Mouse (Mus musculus): ENCODE results near the gene Ang5. TPM values are rescaled to one million over a fixed set of nuclear protein-coding genes. Genes with fewer than 3 reads are reported as not detected.
A peak's percentile ranks its signal among the peaks of the same experiment; 100 is the strongest.
"Not testable (repeated sequence)": the region's sequence is repeated elsewhere in the genome, so short reads cannot be mapped to it uniquely, and the experiment has no call there.

Ang5 gene
- total RNA-seq, 1 experiment = not detected

GRCm38 (mm10) chr14:43955074-43955473, 1.8 kb upstream of the Ang5 start:
- H3K4me1 ChIP-seq (ENCODE audit: control insufficient read depth in 2 of 2, insufficient read depth in 2 of 2, low read length in 2 of 2, poor library complexity in 1 of 2); DNase-seq (ENCODE audit: low read depth, low spot score); H3K9ac ChIP-seq (ENCODE audit: insufficient read depth, low read depth, low read length, poor library complexity, severe bottlenecking); H3K4me3 ChIP-seq (ENCODE audit: insufficient read depth in 1 of 2, low read depth in 1 of 2, low read length in 2 of 2, poor library complexity in 1 of 2, severe bottlenecking in 1 of 2); in situ Hi-C loops (cut with MboI; ENCODE audit: low sequenced_read_pairs in 2 of 2, unreplicated experiment in 2 of 2); H3K27ac ChIP-seq (ENCODE audit: insufficient read depth, low read depth, low read length, poor library complexity, severe bottlenecking); H3K36me3 ChIP-seq (ENCODE audit: control insufficient read depth, insufficient read depth, low read length, poor library complexity, severe bottlenecking); H3K9me3 ChIP-seq (ENCODE audit: control insufficient read depth, insufficient read depth, low read depth, low read length): not testable (repeated sequence)

GRCm38 (mm10) chr14:43983454-43983853, 26.6 kb downstream of the Ang5 start:
- no peak overlapping the region for H3K27ac ChIP-seq (ENCODE audit: insufficient read depth, low read depth, low read length, poor library complexity, severe bottlenecking)
- no peaks in the 10 kb centered on the region for H3K36me3 ChIP-seq (ENCODE audit: control insufficient read depth, insufficient read depth, low read length, poor library complexity, severe bottlenecking)
- no peak overlapping the region for H3K4me3 ChIP-seq (ENCODE audit: insufficient read depth in 1 of 2, low read depth in 1 of 2, low read length in 2 of 2, poor library complexity in 1 of 2, severe bottlenecking in 1 of 2)
- TF ChIP-seq MAFK (IDR thresholded peaks at IDR 0.05; ENCODE audit: insufficient read depth, low read depth, low read length) (no peak), ZC3H11A (IDR thresholded peaks at IDR 0.05; ENCODE audit: borderline replicate concordance, low read depth, low read length) (no peak), CHD2 (IDR thresholded peaks at IDR 0.05; ENCODE audit: low read depth, low read length) (no peak), ZNF384 (IDR thresholded peaks at IDR 0.05; ENCODE audit: low read depth, low read length) (no peak), HCFC1 (IDR thresholded peaks at IDR 0.05; ENCODE audit: borderline replicate concordance, insufficient read depth, low read length) (no peak)
- H3K9ac ChIP-seq (ENCODE audit: insufficient read depth, low read depth, low read length, poor library complexity, severe bottlenecking) = no peak overlapping the region
- DNase-seq (ENCODE audit: low read depth, low spot score) = no peak
- no peaks in the 10 kb centered on the region for H3K9me3 ChIP-seq (ENCODE audit: control insufficient read depth, insufficient read depth, low read depth, low read length)
- in situ Hi-C loops (cut with MboI; ENCODE audit: low sequenced_read_pairs in 2 of 2, unreplicated experiment in 2 of 2) = no loop called here
- H3K4me1 ChIP-seq (ENCODE audit: control insufficient read depth in 2 of 2, insufficient read depth in 2 of 2, low read length in 2 of 2, poor library complexity in 1 of 2) = no peaks in the 10 kb centered on the region

- Histone ChIP-seq H3K4me3 (ENCODE audit: insufficient read depth in 1 of 2, low read depth in 1 of 2, low read length in 2 of 2, poor library complexity in 1 of 2, severe bottlenecking in 1 of 2) (no peak overlapping the region), H3K4me1 (ENCODE audit: control insufficient read depth in 2 of 2, insufficient read depth in 2 of 2, low read length in 2 of 2, poor library complexity in 1 of 2) (no peaks in the 10 kb centered on the region), H3K9ac (ENCODE audit: insufficient read depth, low read depth, low read length, poor library complexity, severe bottlenecking) (no peak overlapping the region), H3K9me3 (ENCODE audit: control insufficient read depth, insufficient read depth, low read depth, low read length) (no peaks in the 10 kb centered on the region), H3K36me3 (ENCODE audit: control insufficient read depth, insufficient read depth, low read length, poor library complexity, severe bottlenecking) (no peaks in the 10 kb centered on the region), H3K27ac (ENCODE audit: insufficient read depth, low read depth, low read length, poor library complexity, severe bottlenecking) (no peak overlapping the region)
- TF ChIP-seq CHD2 (IDR thresholded peaks at IDR 0.05; ENCODE audit: low read depth, low read length) = no peak
- TF ChIP-seq MAFK (IDR thresholded peaks at IDR 0.05; ENCODE audit: insufficient read depth, low read depth, low read length) = no peak
- no peak for TF ChIP-seq ZC3H11A (IDR thresholded peaks at IDR 0.05; ENCODE audit: borderline replicate concordance, low read depth, low read length)
- TF ChIP-seq HCFC1 (IDR thresholded peaks at IDR 0.05; ENCODE audit: borderline replicate concordance, insufficient read depth, low read length) = no peak
- no peak for TF ChIP-seq ZNF384 (IDR thresholded peaks at IDR 0.05; ENCODE audit: low read depth, low read length)
- peak; percentile 16 for DNase-seq (ENCODE audit: low read depth, low spot score)
- in situ Hi-C loops (cut with MboI; ENCODE audit: low sequenced_read_pairs in 2 of 2, unreplicated experiment in 2 of 2) = no loop called here
Measured at GRCm38 (mm10) chr14:43983897-43984296, 27.0 kb downstream of the Ang5 start.

- TF ChIP-seq MAFK (IDR thresholded peaks at IDR 0.05; ENCODE audit: insufficient read depth, low read depth, low read length) (no peak), CHD2 (IDR thresholded peaks at IDR 0.05; ENCODE audit: low read depth, low read length) (no peak), ZC3H11A (IDR thresholded peaks at IDR 0.05; ENCODE audit: borderline replicate concordance, low read depth, low read length) (no peak), ZNF384 (IDR thresholded peaks at IDR 0.05; ENCODE audit: low read depth, low read length) (no peak), HCFC1 (IDR thresholded peaks at IDR 0.05; ENCODE audit: borderline replicate concordance, insufficient read depth, low read length) (no peak)
- no peaks in the 10 kb centered on the region for H3K9me3 ChIP-seq (ENCODE audit: control insufficient read depth, insufficient read depth, low read depth, low read length)
- no peak for DNase-seq (ENCODE audit: low read depth, low spot score)
- H3K9ac ChIP-seq (ENCODE audit: insufficient read depth, low read depth, low read length, poor library complexity, severe bottlenecking) = no peak overlapping the region
- H3K27ac ChIP-seq (ENCODE audit: insufficient read depth, low read depth, low read length, poor library complexity, severe bottlenecking) = no peak overlapping the region
- H3K4me1 ChIP-seq (ENCODE audit: control insufficient read depth in 2 of 2, insufficient read depth in 2 of 2, low read length in 2 of 2, poor library complexity in 1 of 2) = no peaks in the 10 kb centered on the region
- in situ Hi-C loops (cut with MboI; ENCODE audit: low sequenced_read_pairs in 2 of 2, unreplicated experiment in 2 of 2) = no loop called here
- no peaks in the 10 kb centered on the region for H3K36me3 ChIP-seq (ENCODE audit: control insufficient read depth, insufficient read depth, low read length, poor library complexity, severe bottlenecking)
- no peak overlapping the region for H3K4me3 ChIP-seq (ENCODE audit: insufficient read depth in 1 of 2, low read depth in 1 of 2, low read length in 2 of 2, poor library complexity in 1 of 2, severe bottlenecking in 1 of 2)
Measured at GRCm38 (mm10) chr14:43986147-43986546, 29.3 kb downstream of the Ang5 start.

GRCm38 (mm10) chr14:43987404-43987803, 30.5 kb downstream of the Ang5 start:
- H3K9ac ChIP-seq (ENCODE audit: insufficient read depth, low read depth, low read length, poor library complexity, severe bottlenecking); in situ Hi-C loops (cut with MboI; ENCODE audit: low sequenced_read_pairs in 2 of 2, unreplicated experiment in 2 of 2); H3K27ac ChIP-seq (ENCODE audit: insufficient read depth, low read depth, low read length, poor library complexity, severe bottlenecking); H3K4me3 ChIP-seq (ENCODE audit: insufficient read depth in 1 of 2, low read depth in 1 of 2, low read length in 2 of 2, poor library complexity in 1 of 2, severe bottlenecking in 1 of 2); H3K9me3 ChIP-seq (ENCODE audit: control insufficient read depth, insufficient read depth, low read depth, low read length); H3K36me3 ChIP-seq (ENCODE audit: control insufficient read depth, insufficient read depth, low read length, poor library complexity, severe bottlenecking); H3K4me1 ChIP-seq (ENCODE audit: control insufficient read depth in 2 of 2, insufficient read depth in 2 of 2, low read length in 2 of 2, poor library complexity in 1 of 2): not testable (repeated sequence)
- DNase-seq (ENCODE audit: low read depth, low spot score) = peak; percentile 30

- H3K36me3 ChIP-seq (ENCODE audit: control insufficient read depth, insufficient read depth, low read length, poor library complexity, severe bottlenecking); in situ Hi-C loops (cut with MboI; ENCODE audit: low sequenced_read_pairs in 2 of 2, unreplicated experiment in 2 of 2); H3K9ac ChIP-seq (ENCODE audit: insufficient read depth, low read depth, low read length, poor library complexity, severe bottlenecking); DNase-seq (ENCODE audit: low read depth, low spot score); H3K4me3 ChIP-seq (ENCODE audit: insufficient read depth in 1 of 2, low read depth in 1 of 2, low read length in 2 of 2, poor library complexity in 1 of 2, severe bottlenecking in 1 of 2); H3K4me1 ChIP-seq (ENCODE audit: control insufficient read depth in 2 of 2, insufficient read depth in 2 of 2, low read length in 2 of 2, poor library complexity in 1 of 2); H3K27ac ChIP-seq (ENCODE audit: insufficient read depth, low read depth, low read length, poor library complexity, severe bottlenecking); H3K9me3 ChIP-seq (ENCODE audit: control insufficient read depth, insufficient read depth, low read depth, low read length): not testable (repeated sequence)
Measured at GRCm38 (mm10) chr14:43998455-43999000, 41.7 kb downstream of the Ang5 start.
